Mouse (Mus musculus) spleen, adult 18-20 months (tissue): ENCODE data around the gene Ncoa5.

Experiments used
- DNase-seq, 2 experiments: peaks; one replicate each; pipeline ENCODE4 v3.0.0; 2022; ENCODE audit warnings: mixed read lengths in 2 of 2

Gene Ncoa5

DNA sequence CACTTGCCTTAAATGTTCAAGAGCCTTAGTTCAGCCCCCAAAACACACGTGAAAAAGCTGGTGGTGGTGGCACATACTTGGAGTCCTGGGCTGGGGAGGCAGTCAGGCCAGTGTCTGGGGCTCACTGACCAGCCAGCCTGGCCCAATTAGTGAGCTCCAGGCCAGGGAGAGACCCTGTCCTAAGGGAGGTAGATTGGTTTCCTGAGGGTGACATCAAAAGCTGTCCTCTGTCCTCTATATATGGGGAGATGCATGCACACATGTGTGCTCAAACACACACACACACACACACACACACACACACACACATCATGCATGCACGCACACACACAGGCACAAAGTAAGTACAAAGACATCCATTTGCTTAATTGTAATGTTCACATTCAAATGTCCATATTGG lies 9.1 kb upstream of the Ncoa5 start:
- no peak for DNase-seq

GRCm38 (mm10) chr2:165043090-165043636 lies 8.5 kb upstream of the Ncoa5 start:
- no peak for DNase-seq

DNA sequence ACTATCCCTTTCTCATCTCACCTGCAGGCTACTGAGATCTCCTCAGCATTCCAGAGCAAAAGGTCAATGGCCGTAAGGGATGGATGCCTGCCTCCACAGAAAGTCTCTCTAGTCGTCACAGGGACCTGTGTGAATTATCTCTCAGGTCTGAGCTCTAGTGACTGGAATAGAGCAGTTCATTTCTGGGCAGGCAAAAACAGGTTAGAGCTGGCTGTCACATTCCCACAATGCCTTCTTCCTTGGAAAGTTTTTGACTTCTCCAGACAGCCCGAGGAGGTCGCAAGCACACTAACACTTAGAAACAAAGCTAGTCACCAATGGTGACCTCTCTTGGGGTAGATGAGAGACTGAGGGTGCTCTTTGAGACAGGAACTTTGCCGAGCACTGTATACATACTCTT lies 7.5 kb upstream of the Ncoa5 start:
- no peak for DNase-seq

DNA sequence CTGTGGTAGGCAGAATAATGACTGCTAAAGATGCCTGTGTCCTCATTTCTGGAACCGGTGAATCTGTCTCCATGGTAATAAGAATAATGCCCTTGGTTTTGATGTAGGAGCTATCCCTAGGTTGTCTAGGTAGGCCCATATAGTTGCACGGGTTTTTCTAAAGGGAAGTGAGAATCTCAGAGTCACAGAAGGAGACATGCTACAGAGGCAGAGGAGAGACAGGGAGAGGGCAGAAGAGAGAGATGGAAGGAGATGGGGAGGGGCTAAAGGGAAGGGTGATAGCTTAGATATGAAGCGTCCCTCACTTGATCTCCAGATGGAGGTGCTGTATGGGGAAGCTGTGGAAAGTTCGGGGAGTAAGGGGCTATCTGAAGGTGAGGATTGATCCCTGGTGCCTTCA lies 2.7 kb upstream of the Ncoa5 start:
- DNase-seq = no peak

DNA sequence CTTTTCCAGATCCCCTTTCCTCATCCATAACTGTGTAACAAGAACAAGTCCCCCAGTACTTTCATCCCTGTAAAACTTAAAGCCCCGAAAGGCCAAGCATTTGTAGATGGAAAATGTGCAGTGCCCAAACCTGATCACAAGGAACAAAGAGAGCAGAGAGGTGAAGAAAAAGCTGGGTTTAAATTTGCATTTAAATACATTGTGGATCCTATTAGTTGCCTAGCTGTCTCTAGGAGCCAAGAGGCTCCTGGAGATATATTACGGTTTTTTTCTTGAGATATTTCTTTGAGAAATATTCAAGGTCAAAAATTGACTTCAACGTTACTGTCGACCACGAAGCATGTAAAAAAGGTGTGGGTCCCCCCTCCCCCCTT lies 378 bp upstream of the Ncoa5 start:
- no peak for DNase-seq

GRCm38 (mm10) chr2:165033306-165033705 lies 1.4 kb downstream of the Ncoa5 start:
- no peak for DNase-seq

- DNase-seq = no peak
Observed at GRCm38 (mm10) chr2:165032533-165032932, 2.1 kb downstream of the Ncoa5 start.

- no peak for DNase-seq
Observed at GRCm38 (mm10) chr2:165027163-165027562, 7.5 kb downstream of the Ncoa5 start.

- DNase-seq = no peak
Observed at GRCm38 (mm10) chr2:165020490-165020889, 14.2 kb downstream of the Ncoa5 start.

DNA sequence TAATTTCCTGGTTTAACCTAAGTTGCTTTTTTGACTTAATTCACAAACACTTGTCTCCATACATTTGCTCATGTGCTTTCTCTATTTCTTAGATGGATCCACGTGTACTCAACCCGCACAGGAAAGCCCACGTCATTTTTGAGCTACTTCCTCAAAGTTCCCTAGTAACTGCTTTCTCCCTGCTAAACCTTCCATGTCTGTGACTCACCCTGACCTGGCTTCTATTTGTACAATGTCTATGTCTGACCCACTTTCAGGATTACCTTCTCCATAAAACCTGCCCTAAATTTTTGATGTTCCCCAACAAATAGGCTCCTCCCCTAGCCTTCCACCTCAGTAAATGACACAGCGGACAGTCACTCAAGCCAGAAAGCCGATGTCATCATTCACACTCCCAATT lies 19.7 kb downstream of the Ncoa5 start:
- DNase-seq = no peak

GRCm38 (mm10) chr2:165010351-165010750 lies 24.3 kb downstream of the Ncoa5 start:
- no peak for DNase-seq

DNA sequence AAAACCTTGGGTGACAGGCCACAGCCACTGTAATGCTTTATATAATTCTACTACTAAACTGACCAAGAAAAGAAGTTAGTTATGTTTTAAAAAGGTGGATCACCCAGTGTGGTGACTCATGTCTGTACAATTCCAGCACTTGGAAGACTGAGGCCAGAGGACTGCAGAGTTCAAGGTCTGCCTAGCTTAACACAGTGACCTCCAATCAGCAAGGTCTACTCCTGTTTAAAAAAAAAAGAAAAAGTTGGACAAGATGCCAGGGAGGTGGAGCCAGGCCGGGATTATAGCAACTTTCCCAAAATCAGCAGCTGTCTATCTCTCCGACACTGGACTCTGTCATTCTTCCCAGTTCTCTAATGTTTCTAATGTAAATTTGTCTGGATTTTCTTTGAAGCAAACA lies 25.1 kb downstream of the Ncoa5 start:
- no peak for DNase-seq

- no peak for DNase-seq
Observed at GRCm38 (mm10) chr2:165009161-165009560, 25.5 kb downstream of the Ncoa5 start.

DNA sequence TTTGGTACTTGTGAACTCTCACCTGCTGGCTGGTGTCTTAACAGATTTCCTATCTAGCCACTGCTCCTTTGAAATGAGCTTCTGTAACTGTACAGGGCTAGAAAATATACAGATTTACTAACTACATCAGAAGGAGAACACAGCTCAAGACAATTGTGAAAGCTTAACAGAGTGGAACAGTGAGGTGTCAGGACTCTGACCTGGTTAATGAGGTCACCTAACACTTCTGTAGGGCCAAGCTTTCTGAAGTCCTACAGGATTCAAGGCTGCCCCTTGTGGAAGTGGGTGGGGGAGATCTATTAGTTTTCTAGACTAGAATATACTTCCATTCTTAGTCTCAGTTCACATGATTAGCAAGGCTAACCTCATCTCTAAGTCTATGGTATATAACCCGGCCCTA lies 26.7 kb downstream of the Ncoa5 start:
- no peak for DNase-seq

GRCm38 (mm10) chr2:165006813-165007212 lies 27.9 kb downstream of the Ncoa5 start:
- no peak for DNase-seq

DNA sequence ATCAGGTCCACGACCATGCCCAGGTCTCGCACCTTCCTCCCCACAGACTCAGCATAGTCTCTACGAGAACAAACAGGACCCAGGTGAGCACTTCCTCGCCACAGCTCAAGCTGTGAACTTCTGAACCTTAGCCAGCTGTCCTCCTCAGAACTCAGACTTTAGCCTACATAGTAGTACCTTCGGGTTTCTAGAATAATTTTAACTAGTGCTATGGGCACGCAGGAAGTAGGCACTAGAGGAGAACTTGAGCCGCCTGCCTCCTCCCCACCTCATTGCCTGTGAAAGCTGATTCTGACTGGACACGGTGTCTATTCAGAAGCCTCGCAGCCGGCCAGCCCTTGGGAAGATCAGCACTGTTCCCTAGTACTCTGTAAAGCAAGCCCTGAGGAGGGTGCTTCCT lies 30.4 kb downstream of the Ncoa5 start:
- DNase-seq = no peak

- no peak for DNase-seq
Observed at GRCm38 (mm10) chr2:165003108-165003507, 31.6 kb downstream of the Ncoa5 start.

- no peak for DNase-seq
Observed at GRCm38 (mm10) chr2:165001958-165002357, 32.7 kb downstream of the Ncoa5 start.

DNA sequence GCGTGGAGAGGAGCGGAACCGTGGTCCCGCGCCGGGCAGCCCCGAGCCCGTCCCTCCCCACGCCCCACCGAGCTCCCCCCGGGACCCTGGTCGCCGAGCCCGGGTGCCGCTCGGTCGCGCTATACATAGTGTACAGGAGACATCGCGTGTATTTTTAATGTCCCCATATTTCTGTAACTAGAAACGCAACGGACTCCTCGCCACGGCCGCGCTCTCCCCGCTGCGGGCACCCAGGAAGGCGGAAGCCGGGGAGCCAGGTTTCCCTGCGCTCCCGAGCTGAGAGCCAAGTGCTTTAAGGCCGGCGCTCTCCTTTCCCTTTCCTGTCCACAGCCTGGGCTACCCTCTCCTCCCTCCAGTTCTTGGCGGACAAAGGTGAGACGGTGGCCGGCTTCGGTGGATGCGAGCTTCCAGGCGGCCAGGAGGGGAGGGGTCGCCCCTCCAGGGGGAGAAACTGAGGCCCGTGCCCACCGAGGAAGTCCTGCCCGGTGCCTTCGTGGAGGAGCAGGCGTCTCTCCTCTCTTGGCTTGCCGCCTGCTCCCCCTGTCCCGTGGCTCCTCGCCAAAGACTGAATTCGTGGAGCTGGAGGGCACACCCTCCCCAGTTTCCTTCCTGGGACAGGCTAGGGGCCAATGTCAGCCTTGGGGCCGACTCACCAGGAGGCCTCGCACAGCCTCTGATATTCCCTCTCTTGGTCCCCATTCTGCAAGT lies 36.8 kb downstream of the Ncoa5 start:
- no peak for DNase-seq

- DNase-seq = no peak
Observed at GRCm38 (mm10) chr2:164996848-164997720, 37.6 kb downstream of the Ncoa5 start.

DNA sequence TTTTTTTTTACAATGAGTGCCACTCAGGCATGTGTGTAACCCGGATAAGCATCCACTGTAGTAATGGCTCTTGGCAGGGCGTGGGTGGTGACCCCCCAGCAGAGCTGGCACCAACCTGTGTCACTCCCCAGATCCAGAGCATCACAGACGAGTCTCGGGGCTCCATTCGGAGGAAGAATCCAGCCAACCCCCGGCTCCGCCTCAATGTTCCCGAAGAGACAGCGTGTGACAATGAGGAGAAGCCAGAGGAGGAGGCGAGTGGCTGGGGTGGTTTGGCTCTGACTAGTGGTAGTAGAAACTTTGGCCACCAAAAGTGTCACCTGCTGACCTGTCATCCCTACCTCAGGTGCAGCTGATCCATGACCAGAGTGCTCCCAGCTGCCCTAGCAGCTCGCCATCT lies 38.7 kb downstream of the Ncoa5 start:
- no peak for DNase-seq

GRCm38 (mm10) chr2:164994659-164995428 lies 39.8 kb downstream of the Ncoa5 start:
- no peak for DNase-seq

DNA sequence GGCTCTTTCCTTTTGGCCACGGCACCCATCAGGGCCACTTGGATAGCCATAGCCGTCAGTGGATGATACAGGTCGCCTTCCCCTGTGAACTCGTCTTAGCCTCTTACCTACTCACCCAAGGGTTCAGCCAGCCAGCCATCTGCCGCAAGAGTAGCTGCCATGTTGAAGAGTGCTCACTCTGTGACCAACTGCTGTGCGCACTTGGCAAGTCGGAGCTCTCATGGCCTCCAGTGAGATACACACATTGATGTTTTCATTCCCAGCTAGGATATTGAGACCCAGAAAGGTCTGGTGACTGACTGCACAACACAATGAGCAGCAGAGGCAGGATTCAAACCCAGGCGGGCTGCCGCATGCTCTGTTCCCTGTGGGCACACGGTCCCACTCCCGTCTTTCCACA lies 40.5 kb downstream of the Ncoa5 start:
- no peak for DNase-seq
